Mouse (Mus musculus): ENCODE results near the gene Plscr1.

Plscr1 gene

DNA sequence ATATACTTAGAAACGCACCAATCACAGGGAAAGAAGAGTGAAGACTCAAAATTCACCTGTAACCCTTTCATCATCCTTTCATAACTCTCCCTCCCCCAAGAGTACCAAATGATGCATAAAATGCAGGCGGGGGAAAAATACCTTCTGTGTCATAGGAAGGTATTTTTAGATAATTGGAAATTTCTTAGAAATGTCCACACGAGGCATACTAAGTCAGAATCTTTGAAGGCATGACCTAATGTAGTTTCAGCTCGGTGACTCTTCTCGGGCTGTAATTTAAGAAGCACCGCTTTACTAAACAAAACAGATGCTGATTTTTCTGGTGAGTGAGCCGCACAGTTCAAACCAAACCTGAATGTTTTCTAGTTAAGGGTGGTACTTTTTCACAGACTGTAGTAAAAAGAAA is at the start of gene Plscr1:
Gene Plscr1, plus strand, starts transcription at position 304 of the 406 bp plus-strand sequence.
- no peak for DNase-seq

DNA sequence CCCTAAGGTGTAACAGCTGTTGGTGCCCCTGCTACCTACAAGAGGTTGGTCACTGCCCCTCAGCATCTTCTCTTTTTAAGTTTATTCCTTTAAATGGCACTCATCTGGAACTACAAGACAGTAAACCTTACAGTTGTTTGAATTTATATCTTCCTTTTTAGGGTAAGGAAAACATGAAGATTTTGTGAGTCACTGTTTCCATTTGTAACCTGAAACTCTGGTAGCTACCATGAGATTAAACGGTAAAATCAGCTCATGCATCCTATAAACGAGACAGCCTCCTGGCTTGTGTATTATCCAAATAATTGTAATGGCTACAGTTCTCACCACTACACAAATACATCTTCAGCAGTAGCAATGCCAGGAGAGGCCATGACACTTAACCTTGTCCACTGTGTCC is 45.2 kb upstream of the Plscr1 start:
- no peak for DNase-seq

DNA sequence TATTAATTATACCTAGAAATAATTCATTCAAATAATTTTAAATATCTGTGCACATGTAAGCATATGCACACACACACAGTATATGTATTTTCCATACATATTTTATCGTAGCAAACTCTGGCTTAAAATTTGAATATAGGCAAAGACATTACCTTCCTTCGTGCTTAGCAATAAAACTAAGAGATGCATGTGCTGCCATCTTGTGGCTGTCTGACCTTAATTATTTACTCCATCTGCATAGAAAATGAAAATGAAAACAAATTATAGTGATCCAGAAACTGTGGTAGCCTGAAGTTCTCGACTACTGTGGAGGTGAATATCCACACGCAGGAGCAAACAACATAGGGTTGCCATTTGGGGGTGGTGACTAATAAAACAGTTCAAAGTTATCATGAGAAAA is 42.2 kb upstream of the Plscr1 start:
- peak; percentile 49 for DNase-seq

DNA sequence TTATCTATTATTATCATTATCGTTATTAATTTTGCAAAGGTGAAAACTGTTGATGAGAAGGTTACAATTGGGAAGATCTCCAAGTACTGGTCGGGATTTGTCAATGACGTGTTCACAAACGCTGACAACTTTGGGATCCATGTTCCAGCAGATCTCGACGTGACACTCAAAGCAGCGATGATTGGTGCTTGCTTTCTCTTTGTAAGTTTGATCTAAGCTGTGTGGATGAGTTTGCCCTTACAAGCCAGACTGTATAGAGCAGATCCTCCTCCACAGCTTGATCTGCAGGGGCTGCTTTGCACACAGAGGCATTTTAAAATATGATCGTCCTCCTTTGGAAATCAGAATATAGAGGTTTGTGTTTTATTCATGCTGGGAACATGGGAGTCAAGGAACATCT is 41.8 kb upstream of the Plscr1 start:
- no peak for DNase-seq

DNA sequence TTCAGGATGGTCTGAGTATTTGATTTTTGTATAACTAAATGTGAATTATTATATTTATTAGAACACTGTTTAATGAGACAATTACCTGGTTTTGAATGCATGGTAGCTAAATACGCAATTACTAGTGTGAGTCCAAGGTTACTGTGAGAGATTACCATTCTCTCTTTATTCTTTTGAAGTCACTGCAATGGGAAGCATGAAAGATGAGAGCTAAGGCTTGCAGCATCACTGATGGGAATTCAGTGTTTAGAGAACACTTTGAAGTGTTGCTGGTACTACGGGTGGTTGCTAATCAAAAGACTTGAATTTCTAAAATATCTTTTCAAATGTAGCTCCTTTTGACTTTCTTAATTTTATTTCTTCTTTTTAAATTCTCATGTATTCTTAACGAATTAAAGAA is 39.7 kb upstream of the Plscr1 start:
- no peak for DNase-seq

DNA sequence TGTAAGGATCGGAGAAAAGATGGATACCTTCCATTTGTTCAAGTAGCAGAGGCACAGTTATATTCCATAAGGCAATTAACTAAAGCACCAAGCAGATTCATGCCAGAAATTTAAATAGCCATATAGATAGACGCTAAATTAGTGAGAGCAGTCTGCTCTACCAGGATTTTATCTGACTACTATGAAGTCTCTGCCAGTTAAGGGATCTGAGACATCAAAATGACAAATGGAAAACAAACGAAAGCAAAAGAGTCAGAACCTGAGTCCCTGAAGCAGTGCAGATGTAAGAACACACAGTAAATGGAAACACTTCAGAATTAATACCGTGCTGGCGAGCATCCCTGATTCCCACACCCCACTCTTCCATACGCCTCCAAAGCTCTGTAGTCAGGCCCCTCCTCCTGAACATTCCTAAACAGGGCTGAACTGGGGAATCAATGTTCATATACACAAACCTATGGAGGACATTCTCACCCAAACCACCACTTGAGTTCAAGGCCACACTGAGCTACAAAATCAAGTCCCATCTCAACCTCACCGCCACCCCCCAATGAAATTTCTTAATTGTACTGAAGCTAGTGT is 39.1 kb upstream of the Plscr1 start:
- DNase-seq, result no peak

DNA sequence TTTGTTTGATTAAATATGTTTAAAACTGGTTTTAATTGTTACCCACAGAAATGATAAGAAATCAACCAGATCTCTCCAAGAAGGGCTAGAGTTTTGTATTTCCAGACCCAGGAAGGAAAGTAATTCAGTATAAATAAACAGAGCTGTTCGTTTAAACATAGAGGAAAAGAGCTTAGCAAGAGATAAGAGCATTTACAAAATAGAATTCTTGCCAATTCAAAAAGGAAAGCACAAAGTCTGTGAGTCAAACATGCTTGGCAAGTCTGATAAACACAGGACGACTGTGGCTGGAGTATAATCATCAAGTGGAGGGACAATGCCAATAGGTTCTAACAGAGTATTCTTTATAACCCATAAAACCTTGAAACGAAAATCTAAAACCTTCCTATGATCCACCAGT is 38.5 kb upstream of the Plscr1 start:
- no peak for DNase-seq

DNA sequence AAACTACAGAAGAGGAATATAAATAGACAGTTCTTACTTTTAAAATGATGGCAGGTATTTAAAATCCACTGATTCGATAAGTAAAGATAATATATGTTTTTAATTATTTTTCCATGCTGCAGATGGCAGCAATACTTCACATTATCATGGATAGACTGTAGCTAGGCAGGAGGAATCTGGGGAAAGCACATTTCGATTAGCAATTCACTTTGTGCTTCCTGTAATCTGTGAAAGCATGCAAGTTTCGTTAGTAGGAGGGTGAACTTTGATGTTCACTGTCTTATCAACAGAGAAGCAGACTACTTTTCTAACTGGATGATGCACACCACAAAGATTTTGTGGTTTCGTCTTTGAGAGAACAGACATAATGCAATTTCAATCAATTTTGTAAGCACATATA is 32.1 kb upstream of the Plscr1 start:
- DNase-seq, result no peak

DNA sequence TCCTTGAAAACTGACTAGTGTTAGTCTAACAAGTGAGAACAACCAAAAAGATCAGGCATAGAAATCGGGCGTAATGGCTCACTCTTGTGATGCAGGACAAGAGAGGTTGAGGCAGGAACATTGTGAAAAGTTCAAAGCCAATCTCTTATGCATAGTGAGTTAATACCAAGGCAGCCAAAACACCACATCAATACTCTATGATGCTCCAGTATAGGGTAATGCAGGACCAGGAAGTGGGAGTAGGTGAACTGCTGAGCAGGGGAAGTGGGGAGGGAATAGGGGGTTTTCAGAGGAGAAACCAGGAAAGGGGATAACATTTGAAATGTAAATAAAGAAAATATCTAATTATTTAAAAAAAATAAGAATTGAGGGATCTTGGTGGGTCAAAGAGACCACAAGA is 31.7 kb upstream of the Plscr1 start:
- DNase-seq, result no peak

DNA sequence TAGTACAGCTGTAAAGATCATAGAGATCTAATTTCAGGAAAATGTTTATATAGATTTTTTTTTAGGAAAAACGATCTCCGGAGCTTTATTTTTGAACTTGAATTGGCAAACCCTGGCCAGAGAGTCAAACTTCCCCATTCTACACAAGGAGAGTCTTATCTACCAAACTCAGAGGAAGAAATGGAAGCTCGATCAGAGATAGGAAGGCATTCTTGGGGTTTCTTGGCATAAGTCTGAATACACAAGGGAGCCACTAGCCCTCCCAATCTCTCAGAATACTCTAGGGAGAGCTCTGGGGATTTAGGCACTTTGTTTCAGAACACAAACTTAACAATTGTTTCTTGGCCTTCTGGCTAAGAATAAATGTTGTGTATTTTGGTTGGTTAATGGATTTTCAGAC is 29.4 kb upstream of the Plscr1 start:
- no peak for DNase-seq

DNA sequence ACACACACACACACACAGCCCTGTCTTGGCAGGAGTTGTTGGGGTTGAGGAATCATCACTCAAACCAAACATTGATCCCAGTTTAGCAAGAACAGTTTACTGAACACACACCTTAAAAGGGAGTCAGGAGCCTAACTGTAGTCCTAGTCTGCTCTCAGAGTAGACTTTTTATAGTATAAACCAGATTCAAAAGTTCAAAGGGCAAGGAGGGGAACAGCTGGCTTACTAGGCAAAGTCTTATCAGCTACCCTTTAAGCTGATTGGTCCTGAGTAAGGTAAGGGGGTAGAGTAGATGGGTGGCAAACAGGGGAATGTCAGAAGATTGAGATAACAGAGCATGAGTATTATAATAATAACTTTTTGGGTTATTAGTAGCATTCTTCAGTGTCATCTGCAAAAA is 28.1 kb upstream of the Plscr1 start:
- DNase-seq, result no peak

DNA sequence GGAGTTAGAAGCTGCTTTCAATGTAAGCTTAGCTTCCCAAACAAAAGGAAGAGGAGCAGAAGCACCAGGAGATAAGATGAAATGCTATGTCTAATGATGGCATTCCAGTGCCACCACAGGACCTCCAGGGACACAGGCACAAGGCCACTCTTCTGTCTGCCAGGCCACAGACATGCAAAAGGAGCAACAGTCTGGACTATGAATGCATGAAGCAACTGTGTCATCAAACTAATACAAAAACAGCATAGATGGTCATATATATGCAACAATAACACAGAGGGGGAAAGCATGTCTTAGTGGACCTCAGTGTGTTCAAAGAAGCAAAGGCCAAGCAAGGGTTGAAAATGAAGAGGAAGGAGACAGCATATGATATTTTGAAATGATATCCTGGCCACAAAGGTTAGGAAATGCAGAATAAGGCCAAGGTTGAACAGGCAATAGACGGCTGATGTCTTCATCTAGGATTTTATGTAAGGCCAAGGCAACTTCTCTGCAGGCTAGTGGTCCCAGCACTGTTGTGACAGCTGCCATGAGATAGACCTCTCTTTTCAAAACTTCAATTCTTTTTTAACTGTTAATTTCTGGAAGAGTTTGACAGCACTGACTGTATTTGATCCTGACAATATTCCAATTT is 24.8 kb upstream of the Plscr1 start:
- no peak for DNase-seq

DNA sequence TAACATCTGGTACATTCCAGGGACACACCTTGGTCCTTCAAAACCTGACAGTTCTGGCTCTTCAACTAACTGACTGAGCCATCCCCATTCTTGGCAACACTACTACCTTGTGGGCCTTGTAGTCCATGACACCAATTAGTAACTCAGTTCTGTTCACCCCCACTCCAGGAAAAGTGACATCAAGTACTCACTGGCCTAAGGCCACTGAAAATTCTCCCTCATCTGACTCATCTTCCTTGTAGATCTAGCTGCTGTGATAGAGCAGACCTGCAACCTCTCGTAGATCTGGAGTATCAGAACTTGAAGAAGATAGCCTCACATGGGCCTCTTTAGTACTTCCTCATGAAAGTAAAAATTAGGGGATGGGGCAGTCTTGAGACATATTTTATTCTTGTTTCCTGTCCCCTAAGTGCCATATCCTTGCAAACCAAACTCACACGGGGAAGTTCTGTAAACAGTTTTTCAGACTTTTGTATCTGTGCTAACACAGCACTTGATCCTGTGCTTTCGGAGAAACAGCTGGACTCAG is 23.4 kb upstream of the Plscr1 start:
- DNase-seq, result no peak

DNA sequence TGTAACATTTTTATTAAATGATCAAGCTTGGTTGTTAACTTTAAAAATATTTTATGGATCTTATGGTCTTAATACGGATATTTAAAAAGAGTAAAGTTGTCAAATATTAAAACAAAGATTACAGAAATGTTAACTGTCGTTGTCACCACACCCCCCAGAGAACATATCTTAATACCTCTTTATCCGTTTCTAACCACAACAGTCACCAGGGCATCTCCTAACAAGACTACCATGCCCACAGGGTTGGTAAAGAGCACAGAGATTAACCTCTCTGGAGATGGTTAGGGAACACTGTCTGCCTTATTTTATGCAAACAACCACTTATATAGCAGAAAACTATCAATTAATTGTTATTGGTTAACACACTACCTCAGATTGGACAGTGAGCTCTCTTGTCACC is 22.8 kb upstream of the Plscr1 start:
- DNase-seq, result no peak

DNA sequence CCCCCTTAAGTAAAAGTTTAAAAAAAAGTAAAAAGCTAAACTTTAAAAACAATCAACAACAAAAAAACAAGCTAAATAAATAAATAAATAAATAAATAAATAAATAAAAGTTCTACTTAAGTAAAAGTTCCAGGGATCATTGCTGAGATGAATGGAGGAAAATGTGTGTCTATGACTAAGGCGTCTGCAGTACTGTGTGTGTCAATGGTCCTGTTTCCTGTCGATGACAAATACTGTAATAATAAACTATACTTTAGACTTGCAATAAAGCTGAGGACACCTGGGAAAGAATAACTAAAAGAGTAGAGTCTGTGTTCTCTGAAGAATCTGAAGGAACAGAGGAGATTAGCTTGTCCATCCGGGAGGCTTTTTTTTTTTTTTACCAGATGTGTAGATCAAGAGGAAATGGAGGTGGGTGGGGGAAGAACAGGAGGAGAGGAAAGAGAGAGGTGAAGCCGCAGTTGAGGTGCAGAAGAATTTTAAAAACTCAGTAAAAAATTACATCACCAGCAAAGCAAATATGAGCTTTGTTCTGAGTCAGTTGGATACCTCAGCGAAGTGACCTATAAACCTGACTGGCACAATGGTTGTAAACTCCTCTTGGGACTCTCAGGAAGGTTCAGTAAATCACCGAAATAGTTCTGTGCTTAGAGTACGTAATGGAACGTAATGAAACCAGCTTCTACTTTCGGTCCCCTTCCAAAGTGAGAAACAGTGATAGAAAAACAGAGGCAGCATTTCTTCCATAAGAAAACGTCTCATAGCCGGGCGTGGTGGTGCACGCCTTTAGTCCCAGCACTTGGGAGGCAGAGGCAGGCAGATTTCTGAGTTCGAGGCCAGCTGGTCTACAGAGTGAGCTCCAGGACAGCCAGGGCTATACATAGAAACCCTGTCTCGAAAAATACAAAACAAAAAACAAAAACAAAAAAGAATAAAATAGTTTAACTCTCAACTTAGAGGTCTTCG is 20.4 kb upstream of the Plscr1 start:
- no peak for DNase-seq

DNA sequence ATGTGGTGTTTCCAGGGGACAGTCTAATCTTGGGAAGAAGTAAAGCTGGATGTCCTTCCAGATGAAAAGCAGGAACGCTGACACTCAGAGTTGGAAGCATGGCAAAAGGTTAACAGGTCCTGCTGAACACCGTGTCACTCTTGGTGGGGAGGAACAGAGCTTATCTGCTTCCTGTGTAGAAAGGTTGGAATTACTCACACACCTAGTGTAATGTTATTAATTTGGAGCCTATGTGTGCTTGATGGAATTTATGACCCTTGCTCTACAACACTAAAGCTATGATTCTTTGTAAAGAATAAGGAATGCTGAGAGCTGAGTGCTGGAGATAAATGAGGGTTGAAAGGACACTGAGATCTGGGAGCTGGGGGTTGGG is 19.7 kb upstream of the Plscr1 start:
- no peak for DNase-seq

DNA sequence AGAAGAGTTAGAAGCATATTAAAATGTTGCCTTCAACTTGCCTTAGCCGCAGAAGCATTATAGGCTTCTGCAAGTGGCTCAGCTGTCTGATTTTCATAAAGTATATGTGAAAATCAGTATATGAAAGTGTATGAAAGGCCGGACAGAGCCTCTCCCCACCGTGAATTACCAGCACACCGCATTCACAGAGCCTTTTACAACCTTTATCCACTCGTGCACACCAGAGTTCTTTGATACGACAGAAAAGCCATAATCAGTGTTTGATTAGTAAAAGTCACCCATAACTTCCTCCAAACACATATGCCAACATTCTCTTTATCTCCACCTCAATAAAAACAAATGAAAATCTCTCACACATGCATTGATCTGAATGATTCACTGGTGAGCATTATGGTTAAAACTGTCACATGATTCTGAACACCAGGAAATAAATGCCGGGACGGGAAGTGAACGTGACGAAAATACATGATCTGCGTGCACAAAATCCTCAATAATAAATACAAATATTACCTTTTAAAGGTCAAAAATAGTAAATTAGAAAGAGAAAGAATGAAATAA is 14.6 kb upstream of the Plscr1 start:
- DNase-seq, result no peak

DNA sequence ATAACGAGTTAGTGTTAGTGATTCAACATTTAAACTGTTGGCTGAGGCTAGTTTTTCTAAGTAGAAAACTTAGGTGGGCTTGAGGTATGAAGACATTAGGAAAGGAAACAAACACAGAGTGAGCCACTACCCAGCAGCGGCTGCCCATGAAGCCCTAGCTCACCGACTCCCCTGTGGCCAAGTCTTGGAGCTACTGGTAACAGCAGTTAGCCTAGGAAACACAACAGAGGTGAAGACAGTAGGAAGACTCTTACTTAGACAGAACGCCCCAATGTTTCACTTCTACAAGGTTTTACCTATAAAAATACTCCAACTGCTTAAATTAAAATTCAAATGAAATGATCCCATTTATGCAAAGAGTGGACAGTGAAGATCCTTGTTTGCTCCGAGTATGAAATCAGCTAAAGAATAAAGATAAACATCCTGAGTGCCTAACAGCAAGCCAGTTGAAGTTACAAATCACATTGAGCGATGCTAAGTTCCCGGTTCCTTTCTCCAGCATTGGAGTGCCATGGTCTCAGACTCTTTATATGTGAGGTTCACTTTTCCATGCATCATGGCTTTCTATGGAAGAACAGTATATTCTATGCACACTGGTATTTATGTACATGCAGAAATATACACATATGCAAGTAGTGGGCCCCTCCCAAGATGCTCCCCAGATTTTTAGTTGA is 640 bp upstream of the Plscr1 start:
- DNase-seq, result no peak

DNA sequence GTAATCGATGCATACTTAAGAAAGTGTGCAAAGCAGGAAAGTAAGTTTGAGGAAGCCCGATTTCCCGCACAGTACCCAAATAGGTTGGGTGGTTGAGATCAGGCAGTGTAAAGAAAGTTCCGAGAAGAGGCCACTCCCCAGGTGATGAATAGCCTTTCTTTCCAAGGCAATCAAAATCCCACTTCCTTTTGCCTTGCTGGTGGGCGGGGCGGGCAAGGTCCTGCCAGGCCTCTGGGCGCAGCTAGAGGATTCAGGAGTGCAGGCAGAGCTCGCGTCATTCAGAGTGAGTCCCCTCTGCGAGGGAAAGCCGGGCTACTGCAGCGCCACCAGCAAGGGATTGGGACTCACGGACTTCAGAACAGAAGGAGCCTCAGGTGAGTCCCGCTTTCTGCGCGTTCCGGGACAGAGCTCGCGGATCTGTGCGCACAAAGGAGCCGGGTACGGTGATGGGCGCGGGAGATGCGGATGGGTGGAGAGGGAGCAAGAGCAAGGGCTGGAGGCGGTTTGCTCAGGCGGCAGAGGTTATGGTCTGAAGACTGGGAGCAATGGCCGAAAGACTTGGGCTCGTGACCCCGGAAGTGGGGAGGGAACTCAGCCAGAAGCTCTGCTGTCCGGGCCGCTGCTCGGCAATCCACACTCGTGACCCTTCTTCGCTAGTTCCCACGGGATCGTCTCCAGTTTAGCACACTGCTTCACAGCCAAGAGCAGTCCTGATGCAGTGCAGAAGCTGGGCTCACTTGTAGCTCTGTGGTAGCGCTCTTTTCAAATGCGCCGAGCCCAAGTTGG is 630 bp downstream of the Plscr1 start:
- peak; percentile 43 for DNase-seq

DNA sequence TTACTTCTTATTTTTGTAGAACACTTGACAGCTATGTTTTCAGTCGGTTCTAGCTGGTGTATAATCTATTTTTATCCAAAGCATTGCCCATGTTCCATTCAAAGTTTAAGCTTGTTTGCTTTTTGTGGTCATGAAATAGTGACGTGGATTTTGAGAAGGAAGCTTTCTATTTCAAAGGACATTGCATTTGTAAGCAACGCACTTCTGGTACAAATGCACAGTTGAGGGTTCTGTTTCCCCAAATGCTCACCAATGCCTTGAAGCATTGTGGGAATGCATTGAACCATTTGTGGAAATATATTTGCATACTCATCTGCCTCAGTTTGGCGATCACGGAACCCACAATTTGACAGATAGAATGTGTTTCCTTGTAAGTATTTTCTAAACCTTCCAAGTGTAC is 3.2 kb downstream of the Plscr1 start:
- DNase-seq, result no peak

DNA sequence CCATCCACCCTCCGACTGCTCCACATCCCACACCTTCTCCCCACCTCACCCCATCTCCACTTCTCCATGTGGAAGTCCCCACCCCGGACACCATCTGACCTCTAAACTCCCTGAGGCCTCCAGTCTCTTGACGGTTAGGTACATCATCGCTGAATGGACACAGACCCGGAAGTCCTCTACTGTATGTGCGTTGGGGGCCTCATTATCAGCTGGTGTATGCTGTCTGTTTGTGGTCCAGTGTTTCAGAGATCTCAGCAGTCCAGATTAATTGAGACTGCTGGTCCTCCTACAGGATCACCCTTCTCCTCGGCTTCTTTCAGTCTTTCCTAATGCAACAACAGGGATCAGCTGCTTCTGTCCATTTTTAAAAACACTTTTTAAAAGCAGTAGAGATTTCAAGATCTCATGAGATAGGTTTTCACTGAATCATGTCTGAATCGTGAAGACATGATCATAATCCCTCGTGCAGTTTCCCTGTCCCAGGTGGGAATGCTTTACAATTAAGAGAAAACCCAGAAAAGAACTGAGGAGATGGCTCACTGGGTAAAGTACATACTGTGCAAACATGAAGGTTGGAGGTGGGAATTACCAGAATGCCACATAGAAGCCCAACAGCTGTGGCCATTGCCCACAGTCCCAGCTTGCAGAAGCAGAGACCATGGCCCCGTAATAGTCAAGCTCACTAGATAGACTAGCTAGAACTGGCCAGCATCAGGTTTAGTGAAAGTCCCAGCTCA is 4.2 kb downstream of the Plscr1 start:
- no peak for DNase-seq
